Mouse (Mus musculus): Measurements from ENCODE around the gene Jmy.

DNA sequence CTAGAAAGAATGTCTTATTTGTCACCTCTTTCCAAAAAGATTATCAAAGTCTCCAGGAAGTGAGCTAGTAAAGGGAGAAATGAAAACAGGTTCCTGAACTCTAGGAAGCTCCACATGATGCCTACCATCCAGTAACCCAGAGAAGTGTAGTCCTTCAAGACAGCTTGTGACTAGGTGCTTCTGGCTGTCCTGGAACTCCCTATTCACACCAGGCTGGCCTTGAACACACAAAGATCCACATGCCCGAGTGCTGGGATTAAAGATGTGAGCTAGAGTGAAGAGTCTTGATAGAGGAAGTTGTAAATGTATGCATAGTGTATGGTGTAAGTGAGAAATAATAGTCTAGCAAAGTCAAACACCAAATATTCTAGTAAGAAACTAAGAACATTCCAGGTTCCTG is 2.6 kb downstream of the Jmy start:
- TF ChIP-seq CTCF (IDR thresholded peaks at IDR 0.05; ENCODE audit: control insufficient read depth, insufficient read depth, insufficient replicate concordance, low read depth, low read length) (no peak), POLR2A (IDR thresholded peaks at IDR 0.05; ENCODE audit: control insufficient read depth, low read depth, low read length) (no peak)

Data from testis, adult 2 months (tissue).